Mouse (Mus musculus): Measurements from ENCODE around the gene Hipk2. TPM values are rescaled to one million over a fixed set of nuclear protein-coding genes. Genes with fewer than 3 reads are reported as not detected.

The Hipk2 gene
- total and polyA plus RNA-seq, 3 experiments = 3.9 to 85.1 (median 14.1) TPM

DNA sequence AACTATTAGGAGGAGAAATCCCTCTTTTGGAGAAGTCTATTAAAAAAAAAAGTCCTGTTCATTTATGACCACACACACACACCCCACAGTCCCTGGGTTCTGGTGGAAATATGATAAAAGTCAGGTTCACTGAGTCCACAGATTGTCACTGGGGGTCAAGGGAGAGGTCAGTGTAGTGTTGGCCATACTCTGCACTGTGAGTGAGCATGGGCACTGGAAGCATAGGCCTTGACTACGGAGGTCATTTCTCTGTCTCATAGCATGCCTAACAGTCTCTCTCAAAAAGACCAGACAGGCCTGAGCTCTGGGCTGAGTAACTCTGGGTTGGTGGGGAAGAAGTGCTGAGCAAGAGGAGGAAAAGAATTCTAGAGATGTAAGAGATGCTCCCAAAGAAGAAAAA lies 2.6 kb downstream of the Hipk2 start:
- no peaks in the 10 kb centered on the region for H3K36me3 ChIP-seq (ENCODE audit: control insufficient read depth in 1 of 2, insufficient read depth in 2 of 2, low read length in 2 of 2)
- no peak overlapping the region for H3K9ac ChIP-seq (ENCODE audit: control insufficient read depth, low read depth, low read length, poor library complexity, severe bottlenecking)
- H3K9me3 ChIP-seq (replicated peaks; ENCODE audit: insufficient read depth, low read length) = no peaks in the 10 kb centered on the region
- H3K79me2 ChIP-seq (ENCODE audit: control insufficient read depth, insufficient read depth, low read length, poor library complexity) = peaks cover 11% of the 10 kb centered on the region
- no peak for DNase-seq (ENCODE audit: low read depth, low spot score)
- H3K4me3 ChIP-seq (ENCODE audit: control insufficient read depth in 1 of 2, insufficient read depth in 1 of 2, low read depth in 2 of 2, low read length in 2 of 2) = no peak overlapping the region
- TF ChIP-seq GATA1 (IDR thresholded peaks at IDR 0.05; ENCODE audit: low read depth, low read length) (no peak), TAL1 (IDR thresholded peaks at IDR 0.05; ENCODE audit: low read length) (no peak), RCOR1 (IDR thresholded peaks at IDR 0.05; ENCODE audit: low read depth, low read length) (no peak), TCF12 (IDR thresholded peaks at IDR 0.05; ENCODE audit: low read depth, low read length) (no peak), ZMIZ1 (IDR thresholded peaks at IDR 0.05; ENCODE audit: low read depth, low read length) (no peak), MAX (IDR thresholded peaks at IDR 0.05; ENCODE audit: low read length) (no peak), MEF2A (IDR thresholded peaks at IDR 0.05; ENCODE audit: extremely low read depth, insufficient replicate concordance, low read depth, low read length, poor library complexity, severe bottlenecking) (no peak), EP300 (IDR thresholded peaks at IDR 0.05; ENCODE audit: low read depth in 1 of 2, low read length in 2 of 2) (no peak), SIN3A (IDR thresholded peaks at IDR 0.05; ENCODE audit: low read length) (no peak), KAT2A (conservative IDR thresholded peaks at IDR 0.05; ENCODE audit: low read depth, low read length) (no peak), ETS1 (IDR thresholded peaks at IDR 0.05; ENCODE audit: low read depth, low read length) (no peak)
- no peak overlapping the region for H3K27ac ChIP-seq (ENCODE audit: control insufficient read depth, low read depth, low read length)
- peaks cover 4 to 10% of the 10 kb centered on the region in 2 experiments for H3K27me3 ChIP-seq (ENCODE audit: control insufficient read depth in 1 of 2, insufficient read depth in 2 of 2, low read length in 2 of 2)
- H3K4me1 ChIP-seq (ENCODE audit: control insufficient read depth in 1 of 2, insufficient read depth in 2 of 2, low read length in 2 of 2) = peaks cover 0 to 4% of the 10 kb centered on the region in 2 experiments; a peak in 1 of 4 replicates

- Histone ChIP-seq H3K9ac (ENCODE audit: control insufficient read depth, low read depth, low read length, poor library complexity, severe bottlenecking) (no peak overlapping the region), H3K4me1 (ENCODE audit: control insufficient read depth in 1 of 2, insufficient read depth in 2 of 2, low read length in 2 of 2) (peaks cover 0 to 5% of the 10 kb centered on the region in 2 experiments; a peak in 1 of 4 replicates), H3K4me3 (ENCODE audit: control insufficient read depth in 1 of 2, insufficient read depth in 1 of 2, low read depth in 2 of 2, low read length in 2 of 2) (no peak overlapping the region), H3K79me2 (ENCODE audit: control insufficient read depth, insufficient read depth, low read length, poor library complexity) (peaks cover 8% of the 10 kb centered on the region), H3K36me3 (ENCODE audit: control insufficient read depth in 1 of 2, insufficient read depth in 2 of 2, low read length in 2 of 2) (no peaks in the 10 kb centered on the region), H3K9me3 (replicated peaks; ENCODE audit: insufficient read depth, low read length) (no peaks in the 10 kb centered on the region), H3K27me3 (ENCODE audit: control insufficient read depth in 1 of 2, insufficient read depth in 2 of 2, low read length in 2 of 2) (no peaks in the 10 kb centered on the region), H3K27ac (ENCODE audit: control insufficient read depth, low read depth, low read length) (no peak overlapping the region)
- TF ChIP-seq CHD2 (IDR thresholded peaks at IDR 0.05; ENCODE audit: low read length) = no peak
- no peak for TF ChIP-seq MYB (IDR thresholded peaks at IDR 0.05; ENCODE audit: low read depth, low read length)
- no peak for TF ChIP-seq TCF12 (IDR thresholded peaks at IDR 0.05; ENCODE audit: low read depth, low read length)
- TF ChIP-seq ELF1 (IDR thresholded peaks at IDR 0.05; ENCODE audit: low read depth, low read length) = no peak
- no peak for TF ChIP-seq E2F4 (IDR thresholded peaks at IDR 0.05; ENCODE audit: borderline replicate concordance, low read depth, low read length)
- no peak for TF ChIP-seq RCOR1 (IDR thresholded peaks at IDR 0.05; ENCODE audit: low read depth, low read length)
- TF ChIP-seq EP300 (IDR thresholded peaks at IDR 0.05; ENCODE audit: low read depth in 1 of 2, low read length in 2 of 2) = no peak
- no peak for TF ChIP-seq TBP (IDR thresholded peaks at IDR 0.05; ENCODE audit: low read depth, low read length)
- TF ChIP-seq GATA1 (IDR thresholded peaks at IDR 0.05; ENCODE audit: low read depth, low read length) = no peak
- no peak for TF ChIP-seq MAX (IDR thresholded peaks at IDR 0.05; ENCODE audit: low read length)
- no peak for TF ChIP-seq POLR2A (IDR thresholded peaks at IDR 0.05; ENCODE audit: control insufficient read depth in 1 of 2, insufficient read depth in 1 of 2, low read depth in 1 of 2, low read length in 2 of 2, poor library complexity in 1 of 2)
- no peak for TF ChIP-seq MYC (IDR thresholded peaks at IDR 0.05; ENCODE audit: low read depth, low read length)
- TF ChIP-seq SIN3A (IDR thresholded peaks at IDR 0.05; ENCODE audit: low read length) = no peak
- no peak for TF ChIP-seq MXI1 (IDR thresholded peaks at IDR 0.05; ENCODE audit: low read depth, low read length)
- no peak for TF ChIP-seq KAT2A (conservative IDR thresholded peaks at IDR 0.05; ENCODE audit: low read depth, low read length)
- TF ChIP-seq USF2 (IDR thresholded peaks at IDR 0.05; ENCODE audit: borderline replicate concordance in 1 of 2, insufficient read depth in 1 of 2, low read depth in 1 of 2, low read length in 2 of 2) = no peak
- TF ChIP-seq USF1 (IDR thresholded peaks at IDR 0.05; ENCODE audit: low read depth, low read length) = no peak
- TF ChIP-seq ETS1 (IDR thresholded peaks at IDR 0.05; ENCODE audit: low read depth, low read length) = no peak
- TF ChIP-seq CHD1 (IDR thresholded peaks at IDR 0.05; ENCODE audit: low read depth, low read length) = no peak
- TF ChIP-seq MAZ (IDR thresholded peaks at IDR 0.05; ENCODE audit: low read depth, low read length) = no peak
- DNase-seq (ENCODE audit: low read depth, low spot score) = no peak
Observed at GRCm38 (mm10) chr6:38871051-38871450, 4.9 kb downstream of the Hipk2 start.
